Mouse (Mus musculus): ENCODE data around the gene Fscn2.
"Not testable (repeated sequence)": the region's sequence is repeated elsewhere in the genome, so short reads cannot be mapped to it uniquely, and the experiment has no call there.

Gene Fscn2

DNA sequence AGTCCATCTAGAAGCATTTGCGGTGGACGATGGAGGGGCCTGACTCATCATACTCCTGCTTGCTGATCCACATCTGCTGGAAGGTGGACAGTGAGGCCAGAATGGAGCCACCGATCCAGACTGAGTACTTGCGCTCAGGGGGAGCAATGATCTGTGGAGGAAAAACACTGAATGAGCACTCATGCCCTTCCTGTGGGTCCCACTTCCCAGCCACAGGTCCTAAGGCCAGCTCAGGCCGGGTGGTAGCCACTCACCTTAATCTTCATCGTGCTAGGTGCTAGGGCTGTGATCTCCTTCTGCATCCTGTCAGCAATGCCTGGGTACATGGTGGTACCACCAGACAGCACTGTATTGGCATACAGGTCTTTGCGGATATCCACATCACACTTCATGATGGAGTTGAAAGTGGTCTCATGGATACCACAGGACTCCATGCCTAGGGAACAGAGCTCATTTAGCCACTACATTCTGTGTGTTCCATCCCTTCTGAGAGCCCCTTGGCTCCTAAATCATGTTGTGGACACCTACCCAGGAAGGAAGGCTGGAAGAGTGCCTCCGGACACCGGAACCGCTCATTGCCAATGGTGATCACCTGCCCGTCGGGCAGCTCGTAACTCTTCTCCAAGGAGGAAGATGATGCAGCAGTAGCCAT lies 14.8 kb upstream of the Fscn2 start:
- peak; percentile 21 for DNase-seq

DNA sequence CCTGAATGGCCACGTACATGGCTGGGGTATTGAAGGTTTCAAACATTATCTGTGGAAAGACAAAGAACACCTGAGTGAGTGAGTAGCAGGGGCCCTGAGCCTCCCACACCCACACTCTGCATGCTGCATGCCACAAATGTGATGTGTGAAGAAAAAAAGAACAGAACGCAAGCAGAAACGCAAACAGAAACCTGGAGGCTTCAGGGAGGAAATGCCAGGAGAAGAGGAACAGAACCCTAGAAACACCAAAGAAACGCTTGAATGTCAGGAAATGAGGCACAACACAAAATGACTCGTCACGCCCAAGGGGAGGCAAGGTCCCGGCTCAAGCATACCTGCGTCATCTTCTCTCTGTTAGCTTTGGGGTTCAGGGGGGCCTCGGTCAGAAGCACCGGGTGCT lies 14.0 kb upstream of the Fscn2 start:
- DNase-seq: peak; percentile 20

DNA sequence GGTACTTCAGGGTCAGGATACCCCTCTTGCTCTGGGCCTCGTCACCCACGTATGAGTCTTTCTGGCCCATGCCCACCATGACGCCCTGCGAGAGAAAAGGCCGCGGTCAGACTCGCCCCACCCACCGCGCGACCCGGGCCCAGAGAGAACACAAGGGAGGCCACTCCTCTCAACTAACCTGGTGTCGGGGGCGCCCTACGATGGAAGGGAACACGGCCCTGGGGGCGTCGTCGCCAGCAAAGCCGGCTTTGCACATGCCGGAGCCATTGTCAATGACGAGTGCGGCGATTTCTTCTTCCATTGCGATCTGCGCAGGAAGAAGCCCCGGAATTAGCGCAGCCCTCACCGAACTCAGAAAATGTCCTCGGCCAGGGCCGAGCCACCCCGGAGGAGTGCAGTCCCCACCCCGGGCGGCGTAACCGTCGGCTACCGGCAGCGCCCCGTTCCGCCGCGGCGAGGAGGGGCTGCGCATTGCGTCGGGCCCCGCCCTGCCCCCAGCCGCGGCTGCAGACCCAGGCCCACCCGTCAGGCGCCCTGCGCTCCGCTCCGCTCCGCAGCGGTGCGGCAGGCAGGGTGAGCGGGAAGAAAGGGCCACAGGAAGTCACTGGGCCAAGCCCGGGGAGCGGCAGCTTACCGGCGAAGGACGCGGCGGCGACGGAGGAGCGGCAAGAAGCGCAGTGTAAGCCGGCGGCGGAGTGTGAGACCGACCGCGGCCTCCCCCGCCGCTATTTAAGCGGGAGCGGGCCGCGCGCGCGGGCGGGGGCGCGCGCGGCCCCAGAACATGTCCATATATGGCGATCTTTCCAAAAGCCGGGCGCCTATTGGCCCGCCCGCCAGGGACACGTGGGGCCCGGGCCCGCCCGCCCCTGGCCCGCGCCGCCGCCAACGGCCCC lies 13.3 kb upstream of the Fscn2 start, which contains the start of gene Actg1:
TSS of gene Actg1 (minus strand) at position 752 of the 893 bp plus-strand sequence.
- DNase-seq: peak; percentile 94

DNA sequence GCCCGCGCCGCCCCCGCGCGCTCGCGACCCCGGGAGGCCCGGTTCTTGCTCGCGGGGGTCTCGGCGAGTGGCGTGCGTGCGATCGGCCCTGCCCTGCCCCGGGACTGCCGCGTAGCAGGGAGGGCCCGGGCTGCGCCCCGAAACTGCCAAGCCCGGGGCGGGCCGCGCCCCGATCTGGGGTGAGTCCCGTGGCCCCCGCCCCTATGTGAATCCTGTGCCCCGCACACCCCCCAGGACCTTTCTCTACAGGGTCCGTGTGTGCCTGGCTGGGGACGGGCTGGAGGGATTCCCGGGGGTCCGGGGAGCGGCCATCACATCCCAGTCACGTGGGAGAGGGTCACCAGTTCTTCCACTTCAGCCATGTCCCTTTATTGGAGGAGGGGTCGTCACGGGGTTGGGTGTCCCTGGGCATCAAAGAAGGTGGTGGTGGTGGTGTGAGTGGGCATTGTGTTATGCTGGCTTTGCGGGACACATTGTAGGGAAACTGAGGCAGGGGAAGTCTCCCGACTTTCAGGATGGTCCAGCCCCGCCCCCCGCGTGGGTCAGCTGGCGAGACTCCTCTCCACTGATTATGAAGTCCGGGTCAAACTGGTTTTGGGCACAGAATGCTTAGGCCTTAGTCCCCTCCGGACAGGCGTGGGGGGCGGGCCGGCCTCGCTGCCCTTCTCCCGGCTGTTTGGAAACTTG lies 12.5 kb upstream of the Fscn2 start:
- peak; percentile 83 for DNase-seq

DNA sequence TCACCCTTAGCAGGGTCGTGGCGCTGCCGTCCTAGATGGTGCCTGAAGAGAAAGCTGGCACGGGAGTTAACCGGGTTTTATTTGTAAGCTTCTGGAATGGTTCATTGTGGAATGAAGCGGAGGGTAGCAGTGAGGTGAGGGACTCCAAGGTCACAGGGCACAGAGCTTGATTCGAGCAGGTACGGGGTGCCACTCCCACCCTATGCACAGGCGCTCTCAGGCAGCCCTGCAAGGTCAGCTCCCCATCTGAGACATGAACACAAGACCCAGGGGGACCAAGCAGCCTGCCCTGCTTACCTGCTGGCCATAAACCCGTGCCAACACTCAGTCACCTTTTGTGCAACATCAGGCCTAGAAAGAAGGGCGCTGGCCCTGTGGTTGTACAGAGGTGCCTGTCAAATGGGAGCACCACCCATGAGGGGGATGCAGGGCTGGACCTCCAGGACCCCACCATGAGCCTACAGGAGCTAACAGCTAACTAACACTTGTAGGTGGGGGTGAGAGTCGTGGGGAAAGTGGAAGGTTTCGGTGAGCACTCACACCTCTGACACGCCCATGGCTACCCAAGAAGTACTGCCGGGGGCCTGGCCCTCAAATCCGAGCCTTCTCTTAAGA lies 11.9 kb upstream of the Fscn2 start:
- DNase-seq: peak; percentile 72

DNA sequence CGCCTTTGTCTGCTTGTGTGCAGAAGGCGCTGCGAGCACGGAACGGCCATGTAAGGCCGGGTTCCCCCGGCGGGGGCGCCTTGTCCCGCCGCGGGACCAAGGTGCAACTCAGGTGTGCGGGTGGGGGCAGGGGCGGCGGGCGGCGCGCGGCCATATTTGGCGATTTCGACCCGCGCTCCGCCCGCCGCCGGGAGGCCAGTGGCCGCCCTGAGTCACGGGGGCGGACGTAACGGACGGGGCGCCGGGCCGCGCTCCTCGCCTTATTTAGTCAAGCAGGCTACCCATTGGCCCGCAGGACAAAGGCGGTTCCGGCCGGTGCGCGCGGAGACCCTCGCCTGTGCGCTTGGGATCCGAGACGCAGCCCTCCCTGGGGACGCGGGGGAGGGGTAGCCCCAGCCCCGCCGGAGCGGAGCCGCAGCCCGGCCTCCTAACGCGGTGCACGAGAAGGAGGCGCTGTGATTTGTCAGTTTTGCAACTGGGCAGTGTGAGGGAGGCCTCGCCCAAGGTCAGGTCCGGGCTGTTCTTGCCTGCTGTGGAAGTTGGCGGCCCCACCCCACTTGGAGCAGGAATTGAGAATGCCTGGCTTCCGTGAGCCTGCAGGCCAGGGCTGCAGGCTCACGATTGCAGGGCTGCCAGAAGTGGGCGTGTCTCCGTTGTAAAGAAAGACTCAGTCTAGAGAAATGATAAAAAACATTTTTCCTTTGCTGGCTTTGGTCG lies 11.2 kb upstream of the Fscn2 start:
- DNase-seq: peak; percentile 96

DNA sequence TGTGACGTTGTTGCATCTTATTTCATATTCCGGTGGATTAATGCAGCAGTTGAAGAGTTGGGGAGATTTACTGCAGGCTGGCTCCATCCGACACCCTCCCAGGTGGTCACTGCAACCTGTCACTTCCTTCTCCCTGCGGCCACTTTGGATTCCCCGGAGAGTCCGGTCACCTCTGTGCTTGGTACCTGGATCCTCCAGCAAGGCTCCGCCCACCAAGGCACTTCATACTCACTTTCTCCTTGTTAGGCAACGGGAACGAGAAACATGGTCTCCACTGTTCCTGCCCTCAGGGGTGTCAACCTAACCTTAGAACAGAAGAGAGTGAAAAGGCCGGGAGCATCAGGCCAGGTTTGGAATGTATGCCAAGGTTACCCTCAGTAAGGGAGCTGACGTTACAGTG lies 10.6 kb upstream of the Fscn2 start:
- DNase-seq: peak; percentile 68

DNA sequence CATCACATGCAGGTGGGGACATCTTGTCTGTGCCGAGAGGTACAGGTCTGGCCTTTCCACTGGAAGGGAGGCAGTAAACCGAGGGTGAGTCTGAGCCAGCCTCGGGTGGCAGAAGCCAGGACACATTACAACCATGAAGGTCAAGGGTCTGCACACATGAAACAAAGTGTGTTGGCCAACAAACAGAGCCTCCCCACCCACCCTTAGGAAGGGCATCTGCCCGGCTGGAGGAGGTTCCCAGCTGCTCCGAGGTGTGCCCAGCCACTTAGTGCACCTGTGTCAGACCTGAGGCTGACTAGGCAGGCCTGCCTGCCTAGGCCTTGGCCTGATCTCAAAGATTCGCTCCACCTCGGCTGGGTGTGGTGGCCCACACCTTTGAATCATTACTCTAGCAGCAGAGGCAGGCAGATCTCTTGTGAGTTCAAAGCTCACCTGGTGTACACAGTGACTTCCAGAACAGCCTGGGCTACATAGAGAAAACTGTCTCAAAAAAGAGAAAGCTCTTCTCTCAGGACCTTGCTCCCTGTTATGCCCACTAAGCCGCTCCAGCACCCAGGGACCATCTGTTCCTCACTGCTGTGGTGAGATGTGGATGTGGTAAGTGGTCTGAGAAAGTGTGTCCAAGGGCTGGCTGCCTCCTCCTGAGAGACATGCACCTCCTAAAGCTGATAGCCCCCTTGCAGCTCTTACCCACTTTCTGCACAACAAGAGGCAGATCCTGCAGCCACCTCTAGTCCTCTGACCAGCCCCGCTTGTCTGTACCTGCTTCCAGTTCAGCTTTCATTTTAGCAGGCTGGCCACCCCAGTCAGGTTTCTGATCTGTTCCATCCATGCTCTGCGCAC lies 9.9 kb upstream of the Fscn2 start:
- peak; percentile 40 for DNase-seq

DNA sequence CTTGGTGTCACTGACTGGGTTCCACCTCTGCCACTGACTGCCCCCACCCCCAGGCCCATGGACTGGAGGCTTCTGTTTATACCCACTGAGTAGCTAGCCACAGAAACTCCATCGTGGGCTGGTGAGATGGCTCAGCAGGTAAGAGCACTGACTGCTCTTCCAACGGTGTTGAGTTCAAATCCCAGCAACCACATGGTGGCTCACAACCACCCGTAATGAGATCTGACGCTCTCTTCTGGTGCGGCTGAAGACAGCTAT lies 9.3 kb upstream of the Fscn2 start:
- not testable (repeated sequence) for DNase-seq

DNA sequence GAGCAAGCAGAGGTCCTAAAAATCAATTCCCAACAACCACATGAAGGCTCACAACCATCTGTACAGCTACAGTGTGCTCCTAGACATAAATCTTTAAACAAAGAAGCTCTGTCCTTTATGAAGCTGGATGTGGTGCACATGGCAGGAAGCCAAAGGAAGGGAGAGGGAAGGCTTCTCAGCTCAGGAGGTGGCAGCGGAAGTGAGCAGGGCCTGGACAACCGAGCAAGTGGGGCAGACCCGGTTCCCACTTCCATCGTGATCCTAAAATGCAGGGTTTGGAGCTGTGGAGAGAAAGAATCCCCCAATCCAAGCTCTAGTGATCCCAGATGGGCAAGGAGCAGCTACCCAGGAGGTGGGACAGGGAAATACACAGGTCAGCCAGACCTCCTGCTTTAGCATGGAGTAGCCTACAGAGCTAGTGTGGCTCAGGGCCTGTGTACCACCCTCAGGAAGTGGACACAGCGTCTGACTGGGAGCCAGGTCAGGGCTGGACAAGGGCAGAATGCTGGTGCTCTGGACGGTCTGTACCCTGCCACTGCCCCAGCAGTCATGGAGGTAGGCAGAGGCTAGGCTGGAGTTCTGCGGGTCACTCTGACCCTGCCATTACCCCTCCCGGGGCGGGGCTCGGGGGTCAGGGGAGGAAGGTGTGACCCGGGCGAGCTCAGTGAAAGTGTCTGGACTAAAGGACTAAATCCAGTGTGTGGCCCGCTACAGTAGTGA lies 8.6 kb upstream of the Fscn2 start:
- peak; percentile 78 for DNase-seq

DNA sequence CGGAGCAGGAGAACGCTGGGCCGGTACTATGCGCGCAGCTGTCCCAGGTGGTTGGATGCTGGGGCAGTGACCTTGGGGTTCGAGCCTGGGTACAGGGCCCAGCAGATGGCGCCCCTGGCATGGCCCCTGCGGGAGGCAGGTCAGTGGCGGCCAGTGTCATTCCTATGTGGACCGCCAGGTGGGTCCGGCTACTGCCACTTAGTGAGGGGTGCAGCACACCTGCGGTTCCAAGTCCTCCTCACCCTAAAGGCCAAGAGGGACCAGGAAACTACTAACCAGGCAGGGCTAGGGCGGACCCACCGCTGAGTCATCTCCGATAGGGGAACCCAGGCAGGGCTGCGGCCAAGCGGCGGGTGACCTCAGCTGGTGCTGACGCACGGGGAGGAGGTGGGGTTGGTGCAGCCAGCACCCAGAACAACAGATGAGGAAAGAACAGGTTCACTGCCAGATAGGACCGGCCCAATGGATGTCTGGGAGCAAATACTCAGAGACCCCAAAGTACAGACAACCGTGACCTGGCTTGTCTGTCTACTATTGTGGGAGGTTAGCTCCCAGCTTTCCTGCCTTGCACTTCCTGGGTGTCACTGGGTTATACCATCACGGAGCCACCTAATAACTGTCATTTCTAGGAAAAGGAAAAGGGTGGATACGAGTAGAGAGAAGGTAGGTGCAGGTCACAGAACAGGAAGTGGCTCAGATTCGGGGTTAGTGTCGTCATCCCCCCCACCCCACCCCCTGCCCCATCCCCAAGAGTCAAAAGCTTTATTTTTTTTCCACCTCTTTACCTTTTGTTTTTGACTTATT lies 7.6 kb upstream of the Fscn2 start:
- peak; percentile 92 for DNase-seq

DNA sequence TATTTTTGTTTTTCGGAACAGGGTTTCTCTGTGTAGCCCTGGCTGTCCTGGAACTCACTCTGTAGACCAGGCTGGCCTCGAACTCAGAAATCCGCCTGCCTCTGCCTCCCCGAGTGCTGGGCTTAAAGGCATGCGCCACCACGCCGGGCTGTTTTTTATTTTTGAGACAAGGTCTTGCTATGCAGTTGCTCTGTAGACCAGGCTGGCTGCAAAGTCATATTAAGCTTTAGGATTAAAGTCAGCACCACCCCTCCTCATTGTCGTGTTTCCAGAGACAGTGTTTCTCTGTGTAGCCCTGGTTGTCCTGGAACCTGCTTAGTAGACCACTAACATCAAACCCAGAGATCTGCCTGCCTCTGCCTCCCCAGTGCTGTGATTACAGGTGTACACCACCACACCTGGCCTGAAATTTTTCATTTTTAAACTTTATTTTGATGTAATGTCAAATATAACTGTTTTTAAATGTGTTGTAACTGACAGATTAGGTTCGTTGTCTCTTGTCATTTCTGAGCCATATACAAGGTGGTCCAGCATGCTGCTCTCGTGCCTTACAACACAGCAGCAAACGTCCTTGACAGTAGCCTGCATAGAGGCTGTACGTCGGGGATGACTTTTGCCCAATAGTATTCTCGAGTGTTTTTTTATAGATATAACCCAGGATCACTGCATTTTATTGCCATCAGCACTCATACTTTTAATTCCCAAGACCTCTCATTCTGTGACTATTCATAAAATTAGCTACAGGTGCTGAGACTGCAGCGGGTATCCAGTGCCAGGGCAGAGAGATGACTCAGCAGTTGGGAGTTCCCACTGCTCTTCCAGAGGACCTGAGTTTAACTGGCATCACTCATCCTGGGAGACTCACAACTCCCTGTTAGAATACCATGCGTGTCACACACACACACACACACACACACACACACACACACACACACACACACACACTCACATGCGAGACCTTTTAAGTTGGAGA lies 6.7 kb upstream of the Fscn2 start:
- DNase-seq: peak; percentile 15

DNA sequence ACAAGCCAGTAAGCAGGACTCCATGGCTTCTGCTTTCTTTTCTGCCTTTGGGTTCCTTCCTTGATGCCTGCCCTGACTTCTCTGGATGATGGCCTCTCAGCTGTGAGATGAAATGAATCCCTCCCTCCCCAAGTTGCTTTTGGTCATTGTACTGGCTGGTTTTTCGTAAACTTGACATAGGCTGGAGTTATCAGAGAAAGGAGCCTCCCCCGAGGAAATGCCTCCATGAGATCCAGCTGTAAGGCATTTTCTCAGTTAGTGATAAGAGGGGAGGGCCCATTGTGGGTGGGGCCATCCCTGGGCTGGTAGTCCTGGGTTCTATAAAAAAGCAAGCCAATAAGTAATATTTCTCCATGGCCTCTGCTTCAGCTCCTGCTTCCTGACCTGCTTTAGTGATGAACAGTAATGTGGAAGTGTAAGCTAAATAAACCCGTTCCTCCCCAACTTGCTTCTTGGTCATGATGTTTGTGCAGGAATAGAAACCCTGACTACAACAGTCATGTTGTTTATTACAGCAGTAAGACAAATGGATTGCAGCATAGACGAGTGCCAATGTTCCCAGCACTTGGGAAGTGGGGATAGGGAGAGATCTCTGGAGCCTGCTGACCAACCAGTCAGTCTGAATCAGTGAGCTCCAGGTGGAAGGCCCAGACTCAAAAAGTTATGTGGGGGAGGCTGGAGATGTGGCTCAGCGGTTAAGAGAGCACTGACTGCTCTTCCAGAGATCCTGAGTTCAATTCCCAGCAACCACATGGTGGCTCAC lies 5.9 kb upstream of the Fscn2 start:
- DNase-seq: peak; percentile 50

DNA sequence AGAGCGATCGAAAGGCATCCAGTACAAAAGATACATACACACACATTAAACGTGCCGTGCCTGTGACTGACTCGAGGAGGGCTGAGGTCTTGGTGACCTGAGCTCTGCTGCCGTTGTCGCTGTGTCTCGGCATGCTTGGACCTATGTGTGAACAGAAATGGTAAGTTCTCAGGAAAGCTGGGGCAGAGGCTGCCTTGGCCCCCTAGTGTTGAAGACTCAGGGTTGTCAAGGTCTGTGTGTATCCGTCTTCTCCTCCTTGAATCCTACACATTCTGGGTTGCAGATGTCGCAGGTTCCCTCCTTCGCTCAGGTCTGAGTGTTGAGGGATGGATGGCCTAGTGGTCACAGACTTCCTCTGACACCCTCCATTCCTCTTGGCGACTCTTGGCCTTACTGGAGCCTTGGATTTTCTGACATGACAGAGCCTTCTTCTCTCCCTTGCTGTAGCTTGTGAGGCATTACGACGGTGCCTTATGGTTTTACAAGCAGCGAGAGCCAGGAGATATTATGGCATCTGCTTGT lies 5.0 kb upstream of the Fscn2 start:
- DNase-seq: no peak

DNA sequence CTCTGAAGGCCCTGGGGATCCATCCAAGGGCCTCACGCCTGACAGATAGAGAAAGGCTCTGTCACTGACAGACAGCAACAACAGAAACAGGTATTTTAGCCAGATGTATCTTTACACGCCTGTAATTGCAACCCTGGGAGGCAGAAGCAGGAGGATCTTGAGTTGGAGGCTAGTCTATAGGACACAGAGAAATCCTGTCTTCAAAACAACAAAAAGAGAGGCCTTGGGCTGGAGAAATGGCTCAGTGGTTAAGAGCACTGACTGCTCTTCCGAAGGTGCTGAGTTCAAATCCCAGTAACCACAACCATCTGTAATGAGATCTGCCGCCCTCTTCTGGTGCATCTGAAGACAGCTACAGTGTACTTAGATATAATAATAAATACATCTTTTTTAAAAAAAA lies 4.4 kb upstream of the Fscn2 start:
- DNase-seq: no peak

DNA sequence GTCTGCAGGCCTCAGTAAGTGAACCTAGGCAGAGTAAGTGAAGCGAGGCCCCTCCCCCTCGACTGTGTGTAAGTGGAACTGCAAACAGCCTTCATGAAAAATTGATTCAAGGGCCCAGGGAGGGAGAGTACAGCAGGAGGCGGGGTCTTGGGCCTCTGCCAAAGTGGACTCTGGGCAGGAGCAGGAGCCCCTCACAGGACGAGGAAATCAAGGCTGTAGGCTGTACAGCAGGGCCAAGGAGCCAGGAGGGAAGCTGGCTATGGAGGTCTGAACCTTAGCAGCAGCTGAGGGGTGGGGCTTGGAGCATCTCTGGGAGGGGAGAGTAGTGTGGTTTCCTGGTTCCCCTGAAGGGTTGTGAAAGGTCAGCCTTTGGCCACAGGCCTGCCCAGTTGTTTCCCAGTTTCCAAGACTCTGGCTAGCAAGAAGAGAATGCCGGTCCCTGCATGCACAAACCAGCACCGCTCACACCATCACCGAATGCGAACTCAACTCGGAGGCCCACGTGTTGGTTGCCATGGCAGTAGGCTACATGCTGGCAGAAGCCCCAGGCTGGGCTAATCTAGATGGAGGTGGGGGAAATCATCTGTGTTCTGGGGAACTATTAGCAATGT lies 3.4 kb upstream of the Fscn2 start:
- DNase-seq: peak; percentile 90

DNA sequence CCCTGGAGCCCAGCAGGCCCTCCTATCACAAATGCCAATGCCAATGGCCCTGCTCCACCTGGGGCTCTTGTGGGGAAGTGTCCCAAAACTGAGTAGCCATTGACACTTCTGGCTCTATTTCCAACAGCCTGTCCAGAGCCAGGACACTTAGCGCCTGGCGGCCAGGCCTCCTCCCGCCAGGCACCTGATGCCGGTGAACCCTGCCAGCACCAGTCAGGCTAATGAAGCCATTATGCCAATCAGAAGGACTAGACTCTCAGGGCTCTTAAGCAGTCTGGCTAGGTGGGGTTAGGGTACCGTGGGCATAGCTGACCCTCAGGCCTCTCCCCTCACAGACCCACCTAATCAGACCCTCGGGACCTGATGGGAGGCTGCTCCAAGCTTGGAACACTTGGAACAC lies 1.9 kb upstream of the Fscn2 start:
- DNase-seq: no peak

Measured in kidney, postnatal 10 days (tissue).